Comparison of ENCODE assay signal across 21 mouse cellular contexts in genomic region chr13:113599701-113600530, GRCm38 (mm10). TPM values are rescaled to one million over a fixed set of nuclear protein-coding genes. Genes with fewer than 3 reads are reported as not detected.
DNase-seq lines count a peak whose midpoint lies in the region; TF ChIP-seq lines count a peak whose summit lies in the region.
"Had no signal": no experiment of that assay in that cellular context is flagged by ENCODE, and none has a peak within 500 bp of the region (broad histone marks: within the 10 kb centered on the region; RNA-seq: fewer than 3 reads in every experiment).

No protein-coding gene starts in this region.

- peak; percentile 85 for DNase-seq in heart, adult 11 months
- no peak for DNase-seq in heart, postnatal 36 days
- DNase-seq in spleen, adult 2 months (ENCODE audit: low read depth in 1 of 2, low spot score in 2 of 2), result no peak
- no peak for DNase-seq in spleen, postnatal 4 days (ENCODE audit: low spot score in 2 of 2)
- no peak for DNase-seq in urinary bladder, postnatal 14 days (ENCODE audit: low spot score)
- no peak for DNase-seq in thymus, adult 18-20 months
- DNase-seq: adrenal gland, adult 2 months; B cell, adult 2 months; cerebellum, adult 2 months; forebrain, postnatal 0 days; gastrocnemius, postnatal 25 days; layer of hippocampus, postnatal 36 days; lung, adult 18-20 months; lung, postnatal 10 days; right cerebral cortex, postnatal 14 days; thymus, postnatal 14 days had no signal

- whole genome bisulfite sequencing in spleen, adult 2 months, result 86% methylated on average over 22 of the region's 22 CpGs

- H3K36me3 ChIP-seq in spleen, adult 2 months (ENCODE audit: control insufficient read depth, insufficient read depth, low read length), result no peaks in the 10 kb centered on the region
- H3K36me3 ChIP-seq: hindbrain, embryonic 13.5 days; midbrain, embryonic 13.5 days had no signal

- H3K27me3 ChIP-seq in spleen, adult 2 months (ENCODE audit: control insufficient read depth, insufficient read depth, low read length), result no peaks in the 10 kb centered on the region
- H3K27me3 ChIP-seq: hindbrain, embryonic 13.5 days; limb, embryonic 12.5 days; megakaryocyte, embryonic 14.5 days; midbrain, embryonic 13.5 days had no signal

- H3K27ac ChIP-seq in spleen, adult 2 months (ENCODE audit: insufficient read depth, low read length), result peak overlapping the region; percentile 83
- H3K27ac ChIP-seq in bone marrow macrophage, adult 2 months (ENCODE audit: insufficient read depth, low read depth, low read length), result peak overlapping the region; percentile 91
- H3K27ac ChIP-seq: hindbrain, embryonic 13.5 days; limb, embryonic 12.5 days; midbrain, embryonic 13.5 days had no signal

- intact Hi-C loops in heart, postnatal 36 days (cut with DNase I), result loop anchor here (5.0 kb wide), 1 partner anchor 58 kb away; no protein-coding TSS in a partner anchor

- TF ChIP-seq CTCF in spleen, adult 2 months (IDR thresholded peaks at IDR 0.05; ENCODE audit: extremely low read depth, insufficient read depth, insufficient read length, insufficient replicate concordance), result no peak
- TF ChIP-seq CTCF in bone marrow macrophage, adult 2 months (IDR thresholded peaks at IDR 0.05; ENCODE audit: low read depth, low read length), result no peak

- TF ChIP-seq POLR2A in spleen, adult 2 months (IDR thresholded peaks at IDR 0.05; ENCODE audit: low read depth, low read length), result no peak
- TF ChIP-seq POLR2A in bone marrow macrophage, adult 2 months (IDR thresholded peaks at IDR 0.05; ENCODE audit: borderline replicate concordance, low read depth, low read length), result no peak

- H3K4me3 ChIP-seq in spleen, adult 2 months (ENCODE audit: extremely low read depth, insufficient read depth, insufficient read length), result no peak overlapping the region
- H3K4me3 ChIP-seq in bone marrow macrophage, adult 2 months (ENCODE audit: insufficient read depth, low read length), result no peak overlapping the region
- H3K4me3 ChIP-seq: hindbrain, embryonic 13.5 days; limb, embryonic 12.5 days; midbrain, embryonic 13.5 days had no signal

- H3K4me1 ChIP-seq in spleen, adult 2 months (ENCODE audit: control insufficient read depth, insufficient read depth, insufficient read length), result peaks cover 18% of the 10 kb centered on the region; the same call in 1 of the 2 replicates
- H3K4me1 ChIP-seq in bone marrow macrophage, adult 2 months (ENCODE audit: control insufficient read depth, insufficient read depth, low read length), result peaks cover 60% of the 10 kb centered on the region

RNA-seq across cellular contexts. Expression of gene Snx18, which starts 18.4 kb away (rescaled TPM):
- total RNA-seq in heart, postnatal 36 days (2021), result 10 to 100 TPM; 21.4 to 21.8 TPM
- polyA plus RNA-seq in spleen, adult 2 months (2012; rRNA removed), result 13.7 and 17.7 TPM in 2 replicates
- polyA plus RNA-seq in bone marrow macrophage, adult 2 months (2012; ENCODE audit: insufficient read depth, insufficient read length, missing spikeins), result 27.1 and 29.8 TPM in 2 replicates
